Mouse (Mus musculus) C2C12 (cell line): ENCODE data around the gene Bcas3.
A peak's percentile ranks its signal among the peaks of the same experiment; 100 is the strongest.

Experiments
- CTCF ChIP-seq: IDR thresholded peaks from one replicate; pipeline ENCODE4 v1.5.1; 2011; ENCODE audit not compliant: control insufficient read depth, insufficient read depth, insufficient read length
- FOSL1 ChIP-seq: IDR thresholded peaks from one replicate; pipeline ENCODE4 v1.8.0; 2011; ENCODE audit warnings: mild to moderate bottlenecking, low read length; ENCODE audit not compliant: poor library complexity, insufficient read depth, severe bottlenecking
- MAX ChIP-seq: IDR thresholded peaks from one replicate; pipeline ENCODE4 v1.6.1; 2011; ENCODE audit warnings: mild to moderate bottlenecking, control low read depth
- MYOG ChIP-seq: IDR thresholded peaks from one replicate; pipeline ENCODE4 v1.6.1; 2011; ENCODE audit not compliant: control insufficient read depth, insufficient read length; ENCODE audit errors: extremely low read depth
- USF1 ChIP-seq: IDR thresholded peaks from one replicate; pipeline ENCODE4 v1.6.1; 2011; ENCODE audit warnings: low read depth, mild to moderate bottlenecking, control low read depth, moderate library complexity

DNA sequence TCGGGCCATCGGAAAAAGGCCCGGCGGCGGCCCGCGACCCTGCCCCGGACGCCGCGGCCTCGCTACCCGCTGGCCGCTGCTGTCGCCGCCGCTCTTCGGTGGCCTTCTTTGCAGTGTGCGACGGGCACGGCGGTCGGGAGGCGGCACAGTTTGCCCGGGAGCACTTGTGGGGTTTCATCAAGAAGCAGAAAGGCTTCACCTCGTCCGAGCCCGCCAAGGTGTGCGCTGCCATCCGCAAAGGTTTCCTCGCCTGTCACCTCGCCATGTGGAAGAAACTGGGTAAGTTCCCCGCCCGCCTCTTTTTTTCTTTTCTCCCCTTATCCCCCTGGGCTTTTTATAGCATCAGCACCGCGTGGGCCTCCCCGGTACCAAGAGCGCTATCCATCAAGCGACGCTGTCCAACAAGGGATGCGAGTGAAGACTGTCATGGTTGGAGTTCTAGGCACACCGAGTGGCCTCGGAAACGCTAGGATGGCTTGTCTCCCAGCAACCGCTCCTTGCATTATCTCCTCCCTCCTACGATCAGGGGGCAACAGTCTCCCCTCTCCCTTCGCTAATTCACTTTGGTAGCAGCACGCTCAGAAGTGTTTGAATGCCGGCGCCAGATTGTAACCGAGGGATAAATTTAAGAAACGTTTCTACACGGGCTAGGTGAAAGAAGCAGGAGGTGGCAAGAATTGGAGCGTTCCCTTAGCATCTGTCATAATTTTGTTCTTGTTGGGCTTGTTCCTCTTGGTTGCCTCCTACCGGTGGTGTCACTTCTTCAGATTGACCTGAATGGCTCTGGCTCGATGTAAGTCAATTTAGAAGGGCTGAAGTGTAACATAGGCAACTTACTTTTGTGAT, 41.1 kb upstream of the Bcas3 start:
- TF ChIP-seq CTCF (peak; percentile 15), MAX (no peak), MYOG (no peak), USF1 (no peak), FOSL1 (no peak)
